Mouse (Mus musculus): Measurements from ENCODE around the gene Ldlrad1.

Ldlrad1 gene

GRCm38 (mm10) chr4:107211936-107212335, 3.0 kb downstream of the Ldlrad1 start:
- DNase-seq = no peak

- DNase-seq = no peak
Observed at GRCm38 (mm10) chr4:107213279-107214011, 4.5 kb downstream of the Ldlrad1 start.

GRCm38 (mm10) chr4:107217574-107217973, 8.6 kb downstream of the Ldlrad1 start:
- no peak for DNase-seq

- DNase-seq = no peak
Observed at GRCm38 (mm10) chr4:107221524-107221923, 12.5 kb downstream of the Ldlrad1 start.

- DNase-seq = no peak
Observed at GRCm38 (mm10) chr4:107223225-107224204, 14.5 kb downstream of the Ldlrad1 start.

- no peak for DNase-seq
Observed at GRCm38 (mm10) chr4:107226313-107226712, 17.3 kb downstream of the Ldlrad1 start.

- no peak for DNase-seq
Observed at GRCm38 (mm10) chr4:107232219-107232618, 23.2 kb downstream of the Ldlrad1 start.

GRCm38 (mm10) chr4:107238253-107238652, 29.3 kb downstream of the Ldlrad1 start:
- no peak for DNase-seq

- no peak for DNase-seq
Observed at GRCm38 (mm10) chr4:107240196-107240595, 31.2 kb downstream of the Ldlrad1 start.

GRCm38 (mm10) chr4:107243365-107244333, 34.7 kb downstream of the Ldlrad1 start:
- no peak for DNase-seq

GRCm38 (mm10) chr4:107245368-107245767, 36.4 kb downstream of the Ldlrad1 start:
- DNase-seq = no peak

- DNase-seq = no peak
Observed at GRCm38 (mm10) chr4:107246040-107246439, 37.1 kb downstream of the Ldlrad1 start.

GRCm38 (mm10) chr4:107247110-107247509, 38.1 kb downstream of the Ldlrad1 start:
- DNase-seq = no peak

- DNase-seq = no peak
Observed at GRCm38 (mm10) chr4:107248061-107248460, 39.1 kb downstream of the Ldlrad1 start.

GRCm38 (mm10) chr4:107249471-107249870, 40.5 kb downstream of the Ldlrad1 start:
- DNase-seq = peak; percentile 13

- DNase-seq = no peak
Observed at GRCm38 (mm10) chr4:107250494-107250893, 41.5 kb downstream of the Ldlrad1 start.

- DNase-seq = no peak
Observed at GRCm38 (mm10) chr4:107252522-107252921, 43.5 kb downstream of the Ldlrad1 start.

GRCm38 (mm10) chr4:107253125-107254091, 44.4 kb downstream of the Ldlrad1 start, which contains the start of the genes Lrrc42 and Hspb11:
TSS of gene Lrrc42 (minus strand) at chr4:107253532.
TSS of gene Hspb11 (plus strand) at chr4:107253593.
- DNase-seq = peak; percentile 92

- DNase-seq = peak; percentile 10
Observed at GRCm38 (mm10) chr4:107254414-107254813, 45.4 kb downstream of the Ldlrad1 start.

- DNase-seq = no peak
Observed at GRCm38 (mm10) chr4:107260001-107260400, 51.0 kb downstream of the Ldlrad1 start.
